Mouse (Mus musculus): ENCODE data around the gene Abcg3.

GRCm38 (mm10) chr5:104958141-104958793, 24.3 kb downstream of the Abcg3 start:
- TF ChIP-seq POLR2A (IDR thresholded peaks at IDR 0.05; ENCODE audit: insufficient read length, low read depth): no peak
- TF ChIP-seq POLR2AphosphoS2 (IDR thresholded peaks at IDR 0.05; ENCODE audit: insufficient read length, low read depth): no peak

Data from myocyte (in vitro differentiated cells).